Mouse (Mus musculus) cortical plate, adult 2 months (tissue): ENCODE measurements around the gene Gm10282.

Experiments
- CTCF ChIP-seq: fragments of 200-500 bp; IDR thresholded peaks from 2 replicates; pipeline ENCODE4 v1.5.1; 2011; ENCODE audit warnings: mild to moderate bottlenecking, control low read depth, low read length; ENCODE audit not compliant: insufficient read depth; ENCODE audit errors: extremely low read depth
- POLR2A ChIP-seq: fragments of 200-500 bp; IDR thresholded peaks from 2 replicates; pipeline ENCODE4 v1.6.1; 2011; ENCODE audit warnings: mild to moderate bottlenecking, low read length, control low read depth; ENCODE audit not compliant: insufficient read depth; ENCODE audit errors: extremely low read depth

DNA sequence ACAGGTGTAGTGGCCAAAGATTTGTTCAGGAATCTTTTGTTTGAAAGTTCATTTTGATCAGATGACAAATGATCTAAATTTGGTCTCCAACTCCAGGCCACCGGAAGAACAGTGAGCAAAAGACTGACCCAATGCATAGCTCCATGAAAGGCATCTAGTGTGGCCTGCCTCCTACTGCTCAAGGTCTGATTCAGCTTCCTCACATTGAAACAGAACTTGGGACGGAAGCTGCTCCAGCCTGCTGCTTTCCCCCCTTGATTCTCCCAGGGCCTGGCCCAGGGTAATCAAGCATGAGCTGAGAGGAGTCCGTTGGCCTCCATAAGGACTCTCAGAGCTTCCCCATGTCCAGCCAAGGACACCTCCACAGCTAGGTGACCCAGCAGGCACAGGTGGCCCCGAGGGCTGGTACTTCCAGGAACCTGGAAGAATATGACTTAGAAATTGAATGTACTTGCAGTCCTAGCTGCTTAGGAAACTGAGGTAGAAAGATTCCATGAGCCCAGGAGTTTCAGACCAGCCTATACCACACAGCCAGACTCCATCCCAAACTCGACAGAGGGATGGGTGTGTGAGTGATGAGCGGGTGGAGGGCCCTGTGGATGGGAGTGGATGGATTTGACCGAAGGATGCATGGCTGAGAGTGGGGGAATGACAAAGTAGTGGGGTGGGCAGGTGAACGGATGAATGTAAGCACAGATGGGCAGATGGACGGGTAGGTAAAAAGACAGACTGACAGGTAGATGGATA, 4.2 kb downstream of the Gm10282 start:
- TF ChIP-seq CTCF = no peak
- TF ChIP-seq POLR2A = no peak
